Mouse (Mus musculus): ENCODE data around the gene 4933407L21Rik. TPM values are rescaled to one million over a fixed set of nuclear protein-coding genes. Genes with fewer than 3 reads are reported as not detected.
A peak's percentile ranks its signal among the peaks of the same experiment; 100 is the strongest.

Gene 4933407L21Rik
- polyA plus RNA-seq, 1 experiment from 2014 or later: 10.5 TPM

DNA sequence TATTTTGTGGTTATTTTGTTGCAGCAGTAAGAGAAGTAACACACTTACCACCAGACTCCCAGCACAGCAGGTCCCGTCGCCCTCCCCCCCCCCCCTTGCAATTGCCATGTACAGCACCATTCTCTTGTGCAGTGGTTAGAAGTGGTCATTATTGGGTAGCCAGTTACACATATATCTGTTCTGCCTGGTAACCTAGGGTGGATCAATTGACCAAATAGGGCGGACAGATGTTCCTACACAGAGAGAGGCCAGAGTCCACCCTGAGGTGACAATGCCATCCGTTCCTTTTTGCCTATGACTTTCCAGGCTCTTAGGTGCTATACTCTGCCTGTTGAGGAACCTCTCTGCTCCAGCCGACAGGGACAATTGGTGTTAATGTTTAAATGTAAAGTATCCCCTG lies 3.1 kb upstream of the 4933407L21Rik start:
- no peak overlapping the region for H3K27ac ChIP-seq (ENCODE audit: low read length)
- peaks cover 25% of the 10 kb centered on the region for H3K4me1 ChIP-seq (ENCODE audit: control insufficient read depth, insufficient read depth, low read length)
- H3K4me3 ChIP-seq (ENCODE audit: low read depth, low read length): no peak overlapping the region
- H3K27me3 ChIP-seq (ENCODE audit: control insufficient read depth, insufficient read depth, low read depth, low read length): no peaks in the 10 kb centered on the region
- no peak overlapping the region for H3K4me2 ChIP-seq (ENCODE audit: low read length)
- no peak for ATAC-seq
- no peak overlapping the region for H3K9ac ChIP-seq (ENCODE audit: low read depth, low read length)
- H3K36me3 ChIP-seq (ENCODE audit: control insufficient read depth, insufficient read depth, low read length): no peaks in the 10 kb centered on the region
- 91% methylated on average over 5 of the region's 5 CpGs for WGBS
- no peaks in the 10 kb centered on the region for H3K9me3 ChIP-seq (replicated peaks; ENCODE audit: control insufficient read depth, low read length, poor library complexity, severe bottlenecking)

- WGBS: 59% methylated on average over 4 of the region's 4 CpGs
- ATAC-seq: peak; percentile 23
- Histone ChIP-seq H3K4me1 (ENCODE audit: control insufficient read depth, insufficient read depth, low read length) (peaks cover 32% of the 10 kb centered on the region), H3K9ac (ENCODE audit: low read depth, low read length) (no peak overlapping the region), H3K27ac (ENCODE audit: low read length) (peak overlapping the region; percentile 85), H3K36me3 (ENCODE audit: control insufficient read depth, insufficient read depth, low read length) (no peaks in the 10 kb centered on the region), H3K9me3 (replicated peaks; ENCODE audit: control insufficient read depth, low read length, poor library complexity, severe bottlenecking) (no peaks in the 10 kb centered on the region), H3K4me2 (ENCODE audit: low read length) (peak overlapping the region; percentile 4; the same call in 1 of the 2 replicates), H3K27me3 (ENCODE audit: control insufficient read depth, insufficient read depth, low read depth, low read length) (no peaks in the 10 kb centered on the region), H3K4me3 (ENCODE audit: low read depth, low read length) (no peak overlapping the region)
Observed at GRCm38 (mm10) chr1:85928688-85929065, 394 bp downstream of the 4933407L21Rik start.

- Histone ChIP-seq H3K9ac (ENCODE audit: low read depth, low read length) (no peak overlapping the region), H3K27me3 (ENCODE audit: control insufficient read depth, insufficient read depth, low read depth, low read length) (no peaks in the 10 kb centered on the region), H3K4me2 (ENCODE audit: low read length) (no peak overlapping the region; the same call in 1 of the 2 replicates), H3K27ac (ENCODE audit: low read length) (peak overlapping the region; percentile 85), H3K4me3 (ENCODE audit: low read depth, low read length) (no peak overlapping the region), H3K4me1 (ENCODE audit: control insufficient read depth, insufficient read depth, low read length) (peaks cover 39% of the 10 kb centered on the region), H3K9me3 (replicated peaks; ENCODE audit: control insufficient read depth, low read length, poor library complexity, severe bottlenecking) (no peaks in the 10 kb centered on the region), H3K36me3 (ENCODE audit: control insufficient read depth, insufficient read depth, low read length) (no peaks in the 10 kb centered on the region)
- no peak for ATAC-seq
- 79% methylated on average over 6 of the region's 6 CpGs for WGBS
Observed at GRCm38 (mm10) chr1:85929406-85929805, 1.1 kb downstream of the 4933407L21Rik start.

DNA sequence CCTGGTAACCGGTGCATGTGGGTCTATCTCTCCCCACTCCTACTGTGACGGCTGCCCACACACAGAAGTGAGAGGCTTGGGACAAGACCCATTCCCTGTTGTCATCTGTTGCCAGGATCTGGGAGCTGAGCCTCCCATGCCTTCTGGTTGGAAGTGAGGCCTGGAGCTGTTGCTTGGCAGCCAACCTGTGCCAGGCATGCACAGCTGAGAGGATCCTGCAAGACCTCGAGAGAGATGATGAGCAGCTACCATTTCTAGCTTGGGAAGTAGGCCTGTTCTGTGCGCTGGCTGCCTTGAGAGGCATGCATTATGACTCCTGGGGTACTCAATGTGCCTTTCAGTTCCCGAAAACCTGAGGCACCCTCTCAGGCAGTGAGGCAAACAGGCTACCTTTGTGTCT lies 2.9 kb downstream of the 4933407L21Rik start:
- Histone ChIP-seq H3K4me3 (ENCODE audit: low read depth, low read length) (no peak overlapping the region), H3K4me1 (ENCODE audit: control insufficient read depth, insufficient read depth, low read length) (peaks cover 43% of the 10 kb centered on the region), H3K4me2 (ENCODE audit: low read length) (no peak overlapping the region), H3K9ac (ENCODE audit: low read depth, low read length) (no peak overlapping the region), H3K27ac (ENCODE audit: low read length) (no peak overlapping the region), H3K9me3 (replicated peaks; ENCODE audit: control insufficient read depth, low read length, poor library complexity, severe bottlenecking) (no peaks in the 10 kb centered on the region), H3K36me3 (ENCODE audit: control insufficient read depth, insufficient read depth, low read length) (no peaks in the 10 kb centered on the region), H3K27me3 (ENCODE audit: control insufficient read depth, insufficient read depth, low read depth, low read length) (no peaks in the 10 kb centered on the region)
- ATAC-seq: no peak
- 85% methylated on average over 5 of the region's 5 CpGs for WGBS

DNA sequence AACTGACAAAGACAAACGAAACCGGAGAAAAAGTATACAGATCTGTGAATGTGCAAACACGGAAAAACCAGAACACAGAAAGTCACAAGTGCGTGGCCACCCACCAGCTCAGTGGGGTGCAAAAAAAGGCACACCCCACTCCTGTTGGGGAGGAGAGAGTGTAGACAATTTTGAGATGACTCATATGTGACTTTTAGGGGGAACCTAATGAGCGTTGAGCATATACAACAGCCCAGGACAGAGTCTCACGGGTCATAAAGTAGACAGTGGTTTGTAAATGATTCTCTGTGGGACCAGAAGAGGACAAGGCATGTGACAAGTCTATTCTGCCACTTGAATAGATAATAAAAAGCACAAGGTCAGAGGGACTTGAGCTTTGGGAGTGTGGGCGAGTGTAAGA lies 4.9 kb downstream of the 4933407L21Rik start:
- Histone ChIP-seq H3K9ac (ENCODE audit: low read depth, low read length) (no peak overlapping the region), H3K9me3 (replicated peaks; ENCODE audit: control insufficient read depth, low read length, poor library complexity, severe bottlenecking) (no peaks in the 10 kb centered on the region), H3K4me1 (ENCODE audit: control insufficient read depth, insufficient read depth, low read length) (peaks cover 35% of the 10 kb centered on the region), H3K4me2 (ENCODE audit: low read length) (peak overlapping the region; percentile 10; the same call in 1 of the 2 replicates), H3K27ac (ENCODE audit: low read length) (peak overlapping the region; percentile 66; the same call in 1 of the 2 replicates), H3K27me3 (ENCODE audit: control insufficient read depth, insufficient read depth, low read depth, low read length) (no peaks in the 10 kb centered on the region), H3K4me3 (ENCODE audit: low read depth, low read length) (no peak overlapping the region), H3K36me3 (ENCODE audit: control insufficient read depth, insufficient read depth, low read length) (no peaks in the 10 kb centered on the region)
- 29% methylated on average over 7 of the region's 7 CpGs for WGBS
- ATAC-seq: no peak

DNA sequence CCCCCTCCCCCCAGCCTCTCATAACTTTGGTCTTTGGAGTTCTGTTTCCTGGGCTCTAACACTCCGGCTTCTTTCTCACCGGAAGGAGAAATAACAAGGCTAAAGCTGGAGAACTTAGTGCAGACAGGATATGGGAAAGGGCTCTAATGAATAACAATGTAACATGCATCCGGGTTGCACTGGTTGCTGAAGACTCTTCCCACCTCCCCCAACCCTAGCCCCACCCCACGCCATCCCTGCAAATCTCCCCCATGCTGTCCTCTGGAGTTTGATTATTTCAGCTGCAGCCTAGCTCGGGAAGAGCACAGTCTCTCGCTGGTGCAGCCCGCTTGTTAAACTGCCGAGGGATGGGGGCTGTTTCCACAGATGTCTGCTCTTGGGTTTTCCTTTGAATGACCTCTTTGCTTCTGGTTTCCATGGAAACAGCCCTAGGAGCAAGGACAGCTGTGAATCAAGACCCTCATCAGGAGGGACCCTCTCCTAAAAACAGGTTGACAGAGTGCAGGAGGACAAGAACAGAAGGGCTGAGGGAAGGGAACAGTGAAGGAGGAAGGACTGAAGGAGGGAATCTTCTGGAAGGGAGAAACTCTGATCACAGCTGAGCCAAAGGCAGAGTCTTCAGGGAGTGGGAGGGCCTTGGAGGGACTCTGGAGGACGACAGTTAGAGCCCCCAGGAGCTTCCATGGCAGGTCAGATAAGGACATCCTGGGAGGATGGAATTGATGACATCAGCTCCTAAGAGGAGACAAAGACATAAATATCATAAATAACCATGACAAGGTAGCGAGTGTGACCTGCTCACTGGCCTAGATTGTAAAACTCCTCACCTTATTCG lies 5.6 kb downstream of the 4933407L21Rik start:
- Histone ChIP-seq H3K4me3 (ENCODE audit: low read depth, low read length) (no peak overlapping the region), H3K4me1 (ENCODE audit: control insufficient read depth, insufficient read depth, low read length) (peaks cover 29% of the 10 kb centered on the region), H3K4me2 (ENCODE audit: low read length) (peak overlapping the region; percentile 10; the same call in 1 of the 2 replicates), H3K27me3 (ENCODE audit: control insufficient read depth, insufficient read depth, low read depth, low read length) (no peaks in the 10 kb centered on the region), H3K9ac (ENCODE audit: low read depth, low read length) (no peak overlapping the region; the same call in 1 of the 2 replicates), H3K36me3 (ENCODE audit: control insufficient read depth, insufficient read depth, low read length) (no peaks in the 10 kb centered on the region), H3K9me3 (replicated peaks; ENCODE audit: control insufficient read depth, low read length, poor library complexity, severe bottlenecking) (no peaks in the 10 kb centered on the region), H3K27ac (ENCODE audit: low read length) (peak overlapping the region; percentile 66)
- peak; percentile 62 for ATAC-seq
- 11% methylated on average over 11 of the region's 11 CpGs for WGBS

DNA sequence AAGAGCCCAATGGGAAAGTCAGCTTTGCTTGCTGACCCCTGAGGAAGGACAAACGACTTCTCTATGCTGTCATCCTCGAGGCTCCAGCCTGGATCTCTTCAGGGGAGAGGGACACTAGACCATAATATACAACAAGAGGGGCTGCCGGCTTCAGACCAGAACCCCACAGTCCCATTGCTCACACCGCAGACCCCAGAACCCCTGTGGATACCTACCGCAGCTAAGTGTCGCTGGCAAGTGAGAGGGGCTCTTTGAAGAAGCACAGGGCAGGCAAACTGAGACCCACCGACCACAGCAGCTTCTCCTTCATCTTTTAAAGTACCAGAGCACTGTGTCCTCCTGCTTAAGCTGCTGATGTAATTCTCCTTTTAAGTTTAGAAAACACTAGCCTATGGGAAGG lies 6.3 kb downstream of the 4933407L21Rik start:
- 12% methylated on average over 7 of the region's 7 CpGs for WGBS
- H3K27ac ChIP-seq (ENCODE audit: low read length): no peak overlapping the region; the same call in 1 of the 2 replicates
- peak; percentile 15; the same call in 1 of the 2 replicates for ATAC-seq

DNA sequence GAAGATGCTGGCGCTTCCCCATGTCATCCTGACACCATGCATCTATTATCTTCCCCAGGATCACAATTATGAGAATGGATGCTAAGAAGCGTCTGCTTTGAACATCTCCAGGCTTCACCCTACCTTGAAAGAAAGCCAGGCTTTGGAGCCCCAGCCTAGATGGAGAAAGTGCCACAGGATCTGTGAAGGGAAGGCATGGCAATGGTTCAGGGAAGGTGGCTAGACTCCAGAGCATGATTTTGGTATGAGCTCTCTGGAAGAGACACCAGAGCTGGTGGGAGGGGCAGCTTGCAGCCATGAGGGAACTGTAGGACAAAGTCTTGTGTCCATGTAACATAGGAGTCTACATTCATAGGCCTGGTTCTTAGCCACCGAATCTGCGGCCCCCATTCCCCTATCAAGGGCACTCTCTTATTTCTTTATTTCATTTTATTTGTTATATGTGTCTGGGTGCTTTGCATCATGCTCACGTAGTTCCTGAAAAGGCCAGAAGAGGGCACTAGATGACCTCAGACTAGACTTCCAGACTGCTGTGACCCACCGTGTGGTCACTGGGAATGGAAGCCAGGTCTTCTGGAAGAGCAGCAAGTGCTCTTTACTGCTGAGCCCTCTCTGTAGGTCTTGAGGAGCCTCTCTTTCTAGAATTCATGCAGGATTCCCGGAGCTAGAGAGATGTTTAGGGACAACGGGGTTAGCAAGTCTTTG lies 7.0 kb downstream of the 4933407L21Rik start:
- no peaks in the 10 kb centered on the region for H3K27me3 ChIP-seq (ENCODE audit: control insufficient read depth, insufficient read depth, low read depth, low read length)
- H3K27ac ChIP-seq (ENCODE audit: low read length): no peak overlapping the region
- H3K4me2 ChIP-seq (ENCODE audit: low read length): no peak overlapping the region
- 51% methylated on average over 8 of the region's 8 CpGs for WGBS
- no peak overlapping the region for H3K4me3 ChIP-seq (ENCODE audit: low read depth, low read length)
- H3K9me3 ChIP-seq (replicated peaks; ENCODE audit: control insufficient read depth, low read length, poor library complexity, severe bottlenecking): no peaks in the 10 kb centered on the region
- H3K36me3 ChIP-seq (ENCODE audit: control insufficient read depth, insufficient read depth, low read length): no peaks in the 10 kb centered on the region
- no peak overlapping the region for H3K9ac ChIP-seq (ENCODE audit: low read depth, low read length)
- ATAC-seq: no peak
- H3K4me1 ChIP-seq (ENCODE audit: control insufficient read depth, insufficient read depth, low read length): peaks cover 25% of the 10 kb centered on the region

More for the DNA sequence above, 6.3 kb downstream of the 4933407L21Rik start:
- H3K4me3 ChIP-seq (ENCODE audit: low read depth, low read length): no peak overlapping the region
- H3K4me1 ChIP-seq (ENCODE audit: control insufficient read depth, insufficient read depth, low read length): peaks cover 25% of the 10 kb centered on the region
- H3K9me3 ChIP-seq (replicated peaks; ENCODE audit: control insufficient read depth, low read length, poor library complexity, severe bottlenecking): no peaks in the 10 kb centered on the region
- no peaks in the 10 kb centered on the region for H3K27me3 ChIP-seq (ENCODE audit: control insufficient read depth, insufficient read depth, low read depth, low read length)
- no peak overlapping the region for H3K4me2 ChIP-seq (ENCODE audit: low read length)
- H3K9ac ChIP-seq (ENCODE audit: low read depth, low read length): no peak overlapping the region
- H3K36me3 ChIP-seq (ENCODE audit: control insufficient read depth, insufficient read depth, low read length): no peaks in the 10 kb centered on the region

- Histone ChIP-seq H3K4me1 (ENCODE audit: control insufficient read depth, insufficient read depth, low read length) (peaks cover 22% of the 10 kb centered on the region), H3K36me3 (ENCODE audit: control insufficient read depth, insufficient read depth, low read length) (no peaks in the 10 kb centered on the region), H3K9me3 (replicated peaks; ENCODE audit: control insufficient read depth, low read length, poor library complexity, severe bottlenecking) (no peaks in the 10 kb centered on the region), H3K27ac (ENCODE audit: low read length) (0 out of 2 replicates have a peak overlapping the region, but pooled peaks have one; percentile 5), H3K4me3 (ENCODE audit: low read depth, low read length) (no peak overlapping the region), H3K4me2 (ENCODE audit: low read length) (no peak overlapping the region), H3K27me3 (ENCODE audit: control insufficient read depth, insufficient read depth, low read depth, low read length) (no peaks in the 10 kb centered on the region), H3K9ac (ENCODE audit: low read depth, low read length) (no peak overlapping the region)
- ATAC-seq: no peak
- WGBS: 80% methylated on average over 6 of the region's 6 CpGs
Observed at GRCm38 (mm10) chr1:85936265-85936664, 8.0 kb downstream of the 4933407L21Rik start.

All from midbrain, embryonic 16.5 days (tissue).